Mouse (Mus musculus) v-Abl transformed pro-B cells (cell line): Measurements from ENCODE around the gene Enpp6.
"Not testable (repeated sequence)": the region's sequence is repeated elsewhere in the genome, so short reads cannot be mapped to it uniquely, and the experiment has no call there.

Source experiments
- in situ Hi-C, 2 experiments: fragments of 400-800 bp; cut with MboI; formaldehyde crosslinking; loops; one replicate each; pipeline ENCODE4 v1.15.1; 2025; ENCODE audit not compliant: unreplicated experiment in 2 of 2

Enpp6 gene

DNA sequence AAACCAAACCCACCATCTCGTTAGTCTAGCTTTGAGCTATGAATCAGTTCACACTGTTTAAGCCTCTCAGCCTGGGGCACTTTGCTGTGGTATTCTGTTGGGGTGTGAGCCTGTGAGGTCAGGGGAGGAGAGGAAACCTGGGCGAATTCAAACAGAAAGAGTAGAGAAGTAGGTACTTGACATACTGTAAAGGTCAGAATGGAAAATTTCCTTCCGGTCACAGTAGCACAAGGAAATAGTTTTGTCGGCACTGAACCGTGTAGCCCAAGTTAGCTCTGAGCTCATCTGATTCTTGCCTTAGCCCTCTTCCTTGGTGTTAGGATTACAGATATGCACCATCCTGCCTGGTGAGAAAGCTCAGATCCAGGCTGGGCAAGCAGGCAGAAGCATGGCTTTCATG lies 4.4 kb downstream of the Enpp6 start:
- in situ Hi-C loops, result no loop called here

DNA sequence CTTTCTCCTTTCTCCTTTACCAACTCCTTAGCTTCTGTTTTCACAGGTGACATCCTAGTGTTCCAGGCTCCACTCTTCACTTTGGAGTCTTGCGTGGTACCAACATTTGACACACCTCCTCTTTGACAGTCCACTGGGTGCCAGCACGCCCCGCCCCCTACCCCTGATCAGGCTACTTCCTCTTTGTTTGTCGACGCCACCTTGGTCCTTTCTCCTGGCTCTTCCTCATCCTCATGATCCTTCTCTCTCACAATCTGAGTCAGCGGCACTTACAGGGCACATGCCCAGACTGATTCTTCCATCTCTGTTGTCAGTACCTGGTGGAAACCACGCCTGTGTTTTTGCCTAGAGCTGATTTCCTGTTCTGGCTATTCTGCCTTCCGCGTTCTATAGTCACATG lies 5.9 kb downstream of the Enpp6 start:
- in situ Hi-C loops, result no loop called here

DNA sequence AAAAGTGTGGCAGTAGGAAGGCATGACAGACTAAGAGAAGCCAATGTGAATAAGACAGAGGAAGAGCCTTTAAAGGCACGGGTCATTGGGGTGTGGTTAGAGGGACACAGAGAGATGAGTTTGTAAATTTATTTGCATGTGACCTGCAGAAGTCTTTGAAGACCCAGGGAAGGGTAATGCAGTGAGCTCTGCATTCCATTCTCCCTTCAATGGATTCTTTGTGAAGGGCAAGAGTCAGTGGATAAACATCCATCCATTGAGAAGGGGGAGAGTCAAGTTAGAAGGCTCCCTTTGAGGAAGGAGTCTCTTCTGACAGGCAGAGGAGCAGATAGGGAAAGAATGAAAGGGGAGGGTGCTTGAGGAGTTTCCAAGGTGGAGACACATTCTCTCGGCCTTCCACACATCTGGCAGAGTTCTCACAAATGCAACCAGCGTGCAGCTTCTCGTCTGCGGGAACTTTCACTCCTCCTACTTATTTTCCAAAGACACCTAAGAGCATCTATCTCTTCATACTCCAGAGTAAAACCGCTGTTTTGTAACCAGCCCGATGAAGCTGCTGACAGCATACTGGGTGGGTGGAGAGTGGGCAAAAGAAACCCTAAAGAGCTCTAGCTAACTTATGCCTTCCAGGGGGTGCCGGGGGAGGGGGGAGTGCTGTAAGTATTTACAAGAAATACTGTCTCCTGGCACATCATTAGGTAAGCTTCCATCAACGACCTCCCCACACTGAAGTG lies 9.4 kb downstream of the Enpp6 start:
- in situ Hi-C loops, result no loop called here

DNA sequence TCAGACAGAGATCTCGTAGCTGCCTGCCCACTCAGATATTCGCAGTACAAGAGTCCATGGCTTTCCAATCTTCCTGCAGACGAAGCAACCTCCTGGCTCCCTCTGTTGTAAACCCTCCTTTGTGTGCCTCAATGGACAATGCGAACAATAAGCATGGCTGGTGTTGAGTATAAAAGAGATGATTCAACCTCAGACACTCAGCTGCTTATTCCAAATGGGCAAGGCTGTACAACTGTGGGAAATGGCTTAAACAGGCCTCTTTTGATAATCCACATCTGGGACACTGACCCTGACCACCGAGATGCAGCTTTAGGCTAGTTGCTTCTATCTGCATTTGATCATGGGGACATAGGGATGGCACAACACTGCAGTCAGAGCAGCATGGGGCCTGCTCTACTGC lies 19.0 kb downstream of the Enpp6 start:
- in situ Hi-C loops, result loop anchor here (25.0 kb wide), 2 partner anchors 682 to 693 kb away; partner anchors contain the start of gene Ing2 (in 2 of the 2)

DNA sequence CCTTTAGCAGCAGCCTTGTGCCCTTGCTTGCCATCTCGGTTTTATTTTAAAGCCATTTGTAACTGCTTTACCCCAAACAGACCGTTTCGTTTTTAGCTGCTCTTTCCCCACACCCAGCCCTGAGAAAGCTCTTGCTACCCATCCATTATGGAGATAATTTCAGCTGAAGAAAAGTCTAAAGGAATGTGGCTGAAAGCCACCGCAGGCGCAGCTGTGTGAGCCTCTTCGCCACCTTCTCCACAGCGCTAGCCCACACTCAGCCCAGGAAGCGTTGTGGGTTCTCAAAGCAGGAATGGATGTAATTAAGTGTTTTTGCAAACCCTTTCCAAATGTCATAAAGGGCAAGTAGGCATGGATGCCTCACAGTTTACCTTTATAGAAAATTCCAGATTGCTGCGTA lies 20.1 kb downstream of the Enpp6 start:
- in situ Hi-C loops, result loop anchor here (25.0 kb wide), 2 partner anchors 681 to 694 kb away; partner anchors contain the start of gene Ing2 (in 2 of the 2)

DNA sequence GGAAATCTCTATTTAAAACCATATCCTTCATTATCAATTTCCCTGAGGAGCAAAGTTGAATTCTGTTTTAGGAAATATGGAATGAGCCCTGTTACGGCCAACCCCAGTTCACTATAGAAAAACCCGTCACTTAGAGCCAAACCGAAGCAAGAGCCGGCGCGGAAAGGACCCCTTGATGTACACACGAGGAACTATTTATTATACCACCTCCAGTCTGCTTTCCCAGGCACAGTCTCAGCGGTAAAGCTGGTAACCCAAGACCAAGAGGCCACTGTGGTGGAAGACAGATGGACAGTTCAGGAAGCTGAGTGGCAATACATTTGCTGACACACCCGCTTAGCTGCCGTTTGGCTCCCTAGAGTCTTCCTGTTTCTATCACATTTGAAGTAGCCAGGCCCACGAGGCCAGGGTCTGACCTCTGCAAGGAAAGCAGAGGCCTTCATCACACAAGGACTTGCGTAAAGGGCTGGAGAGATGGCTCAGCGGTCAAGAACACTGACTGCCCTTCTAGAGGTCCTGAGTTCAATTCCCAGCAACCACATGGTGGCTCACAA lies 21.6 kb downstream of the Enpp6 start:
- in situ Hi-C loops, result loop anchor here (25.0 kb wide), 2 partner anchors 679 to 696 kb away; partner anchors contain the start of gene Ing2 (in 2 of the 2)

DNA sequence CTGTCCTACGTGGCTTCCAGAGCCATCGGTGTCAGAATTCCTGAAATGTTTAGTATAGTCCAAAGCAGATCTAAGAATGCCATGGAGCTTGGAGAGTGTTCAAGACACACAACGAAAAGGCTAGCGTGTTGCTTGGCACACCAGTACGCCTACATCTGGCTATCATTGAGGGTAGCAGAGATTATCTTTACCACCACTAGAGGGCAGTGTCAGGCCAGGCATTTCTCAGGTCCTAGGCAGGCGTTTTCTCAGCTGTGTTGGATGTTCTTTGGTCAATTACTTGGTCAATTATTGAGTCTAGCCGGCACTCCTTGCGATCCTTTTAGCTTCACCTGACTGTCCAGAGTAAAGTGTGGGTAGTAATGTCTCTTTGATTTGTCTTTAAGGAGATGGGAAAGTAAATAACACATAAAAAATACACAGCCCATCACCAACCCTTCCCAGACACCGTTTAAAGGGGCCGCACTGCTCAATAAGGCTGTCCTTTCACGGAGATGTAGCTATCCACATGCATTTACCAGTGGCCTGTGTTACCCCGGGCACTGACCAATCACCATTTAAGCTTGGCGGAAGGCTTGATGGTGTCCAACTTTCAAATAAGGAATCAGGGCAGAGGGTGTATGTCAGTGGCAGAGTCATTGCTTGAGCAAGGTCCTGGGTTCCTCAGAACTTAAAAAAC lies 29.7 kb downstream of the Enpp6 start:
- in situ Hi-C loops, result loop anchor here (5.0 to 25.0 kb wide), 5 partner anchors 188 to 704 kb away; partner anchors contain the start of gene Ing2 (in 2 of the 2)

DNA sequence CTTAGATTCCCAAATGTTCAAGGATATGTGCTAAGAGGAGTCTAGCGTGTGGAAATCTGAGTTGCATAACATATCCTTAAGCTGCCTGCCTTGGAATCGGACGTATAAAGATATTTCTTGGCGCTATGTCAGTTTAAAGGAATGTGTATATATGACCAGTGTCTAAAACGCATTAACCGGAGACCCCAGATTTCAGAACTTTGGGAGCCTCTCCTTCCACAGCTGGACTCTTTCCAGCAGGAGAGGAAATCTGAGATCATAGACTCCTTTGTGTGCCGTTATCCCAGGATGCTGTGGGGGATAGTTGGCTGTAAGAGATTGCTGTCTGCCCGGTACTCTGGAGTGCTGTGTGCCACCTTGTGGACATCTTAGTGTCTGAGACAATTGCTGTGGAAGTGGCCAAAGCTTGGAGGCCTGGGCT lies 34.5 kb downstream of the Enpp6 start:
- in situ Hi-C loops, result loop anchor here (25.0 kb wide), 2 partner anchors 666 to 709 kb away; partner anchors contain the start of gene Ing2 (in 2 of the 2)

DNA sequence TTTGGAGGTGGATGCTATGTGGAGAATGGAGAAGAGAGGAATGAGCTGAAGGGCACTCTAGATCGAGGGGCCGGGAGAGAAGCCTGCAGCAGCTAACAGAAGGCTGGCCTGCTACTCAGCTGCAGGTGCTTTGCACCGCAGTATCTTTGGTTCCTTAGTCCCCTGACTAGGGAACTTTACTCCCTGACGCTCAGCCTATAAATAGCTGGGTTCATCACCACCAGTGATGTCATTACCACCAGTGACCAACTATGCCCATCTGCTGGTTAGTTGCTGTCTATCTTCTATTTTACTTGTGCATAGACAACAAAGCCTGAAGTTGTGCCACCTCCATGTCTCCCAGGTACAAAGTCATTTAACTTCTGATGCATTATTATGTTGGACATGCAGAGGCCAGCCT lies 37.9 kb downstream of the Enpp6 start:
- in situ Hi-C loops, result loop anchor here (25.0 kb wide), 2 partner anchors 663 to 712 kb away; partner anchors contain the start of gene Ing2 (in 2 of the 2)

DNA sequence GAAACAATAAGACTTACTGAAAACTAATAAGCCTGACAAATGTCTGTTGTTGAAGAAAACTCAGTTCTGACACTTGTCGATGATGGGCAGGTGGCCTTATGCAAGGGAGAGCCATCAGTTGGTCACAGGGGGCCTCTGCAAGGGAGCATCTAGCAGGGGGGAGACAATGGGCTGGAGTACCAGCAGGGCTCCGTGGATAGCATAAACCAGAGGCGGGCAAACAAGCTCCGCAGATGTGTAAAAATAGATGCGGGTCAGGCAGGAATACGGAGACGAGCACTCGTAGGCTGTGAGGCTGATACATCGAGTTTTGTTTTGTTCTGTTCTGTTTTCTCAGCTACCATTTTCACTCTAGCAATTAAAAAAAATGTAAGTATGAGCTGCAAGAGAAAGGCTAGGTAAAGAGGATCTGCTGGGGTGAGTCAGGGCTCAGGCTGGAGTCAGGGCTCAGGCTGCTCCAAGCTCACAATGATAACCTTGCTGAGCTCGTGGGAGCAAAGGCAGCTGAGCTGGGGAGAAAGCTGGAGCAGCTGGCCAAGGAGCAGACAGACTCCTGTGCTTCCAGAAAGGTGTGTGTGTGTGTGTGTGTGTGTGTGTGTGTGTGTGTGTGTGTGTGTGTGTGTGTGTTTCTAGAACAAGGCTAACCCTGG lies 40.3 kb downstream of the Enpp6 start:
- in situ Hi-C loops, result no loop called here

DNA sequence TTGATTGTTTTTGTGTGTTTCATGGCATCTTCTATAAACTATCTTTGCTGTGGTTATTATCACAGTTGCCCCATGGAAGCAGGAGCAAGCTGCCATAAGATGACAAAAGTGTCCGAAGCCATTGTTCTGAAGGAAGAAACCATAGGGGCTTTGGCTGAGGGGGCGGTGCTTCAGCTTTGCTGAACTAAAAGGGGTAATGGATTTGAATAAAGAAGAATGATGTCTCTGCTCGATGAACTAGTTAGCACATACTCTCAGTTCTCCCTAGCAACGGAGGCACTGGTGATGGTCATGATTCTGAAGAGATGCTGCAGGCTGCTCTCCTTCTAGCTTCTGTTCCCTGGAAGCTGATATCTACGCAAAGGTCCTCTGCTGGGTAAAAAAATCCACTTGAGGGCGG lies 41.8 kb downstream of the Enpp6 start:
- in situ Hi-C loops, result no loop called here

DNA sequence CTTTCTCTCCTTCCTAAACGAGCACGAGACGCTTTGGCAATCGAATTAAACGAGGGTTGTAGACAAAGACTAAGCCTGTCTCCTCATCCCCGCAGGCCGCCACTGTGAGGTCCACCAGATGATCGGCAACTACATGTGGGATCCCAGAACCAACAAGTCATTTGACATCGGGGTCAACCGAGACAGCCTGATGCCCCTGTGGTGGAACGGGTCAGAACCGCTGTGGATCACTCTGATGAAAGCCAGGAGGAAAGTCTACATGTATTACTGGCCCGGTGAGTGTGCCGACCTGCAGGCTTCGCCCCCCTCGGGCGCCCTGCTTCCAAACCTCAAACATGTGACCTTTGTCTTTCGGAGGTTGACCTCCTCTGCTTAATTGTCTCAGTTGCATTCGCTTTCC lies 43.6 kb downstream of the Enpp6 start:
- in situ Hi-C loops, result no loop called here

DNA sequence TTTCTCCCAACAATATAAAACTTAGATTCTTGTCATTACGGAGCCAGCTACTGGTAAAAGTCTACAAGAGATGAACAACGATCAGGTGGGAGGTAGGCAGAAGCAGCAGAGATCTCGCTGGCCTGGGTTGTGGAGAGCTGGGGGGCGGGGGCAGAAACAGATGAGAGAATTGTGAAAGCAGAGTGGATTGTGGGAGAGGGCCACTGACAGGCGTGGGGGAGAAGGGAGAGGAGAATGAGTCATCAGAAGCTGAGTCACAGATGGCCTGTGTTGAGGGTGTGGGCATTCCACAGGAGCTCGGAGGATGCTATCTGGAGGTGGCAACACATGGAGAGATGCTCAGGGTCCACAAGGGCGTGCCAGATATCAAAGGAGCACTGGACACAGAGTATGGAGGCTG lies 45.4 kb downstream of the Enpp6 start:
- in situ Hi-C loops, result no loop called here

DNA sequence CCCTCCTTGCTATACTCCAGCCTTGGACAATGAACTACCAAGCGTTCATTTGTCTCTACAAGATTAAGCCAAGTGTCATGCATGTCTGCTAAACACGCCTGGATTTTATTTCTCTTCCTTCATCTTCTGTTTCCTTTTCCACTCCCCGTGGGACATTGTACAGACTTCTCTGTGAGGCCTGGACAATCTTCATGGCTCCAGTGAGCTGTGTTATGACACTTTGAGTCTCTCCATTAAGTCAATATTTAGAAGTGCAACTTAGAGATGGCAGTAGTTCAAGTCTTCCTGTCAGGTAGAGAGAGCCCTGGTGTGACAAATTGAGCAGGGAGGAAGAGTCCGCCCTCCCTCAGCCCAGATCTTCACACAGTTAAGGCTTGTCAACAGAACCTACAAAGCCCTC lies 47.3 kb downstream of the Enpp6 start:
- in situ Hi-C loops, result no loop called here

DNA sequence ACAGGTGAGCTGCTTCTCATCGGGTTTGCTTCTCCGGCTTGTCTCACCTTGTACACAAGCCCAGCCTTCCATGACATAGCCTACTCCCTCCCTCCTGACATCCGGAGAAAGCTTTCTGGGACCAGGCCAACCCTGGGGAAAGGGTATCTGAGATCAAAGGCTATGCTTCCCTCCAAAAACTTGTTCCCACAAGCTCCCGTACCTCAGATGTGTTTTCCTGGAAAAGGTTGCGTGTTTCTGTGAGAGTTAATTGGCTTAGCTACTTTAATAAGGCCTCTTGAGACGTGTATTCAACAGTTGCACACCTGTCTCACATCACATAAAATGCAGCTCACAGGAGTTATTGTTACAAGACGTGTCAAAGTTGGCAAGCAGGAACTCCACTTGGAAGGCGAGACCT lies 49.8 kb downstream of the Enpp6 start:
- in situ Hi-C loops, result no loop called here

DNA sequence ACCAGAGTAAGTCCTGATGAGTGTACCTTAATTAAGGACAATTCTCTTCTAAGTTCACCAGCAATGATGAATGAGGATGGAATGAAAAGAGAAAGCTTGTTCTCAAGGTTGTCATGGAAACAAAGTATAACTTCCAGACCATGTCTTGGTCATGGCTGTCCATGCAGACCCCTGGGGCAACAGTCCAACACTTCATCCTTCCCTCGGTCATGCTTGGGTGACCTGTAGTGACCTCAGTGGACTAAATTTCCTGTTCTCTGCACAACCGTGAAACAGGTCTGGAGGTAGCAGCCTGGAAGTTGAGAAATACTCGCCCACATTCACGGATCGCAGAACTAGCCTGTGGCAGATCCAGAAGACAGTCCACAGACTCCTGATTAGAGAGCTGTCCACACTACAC lies 50.7 kb downstream of the Enpp6 start:
- in situ Hi-C loops, result no loop called here

DNA sequence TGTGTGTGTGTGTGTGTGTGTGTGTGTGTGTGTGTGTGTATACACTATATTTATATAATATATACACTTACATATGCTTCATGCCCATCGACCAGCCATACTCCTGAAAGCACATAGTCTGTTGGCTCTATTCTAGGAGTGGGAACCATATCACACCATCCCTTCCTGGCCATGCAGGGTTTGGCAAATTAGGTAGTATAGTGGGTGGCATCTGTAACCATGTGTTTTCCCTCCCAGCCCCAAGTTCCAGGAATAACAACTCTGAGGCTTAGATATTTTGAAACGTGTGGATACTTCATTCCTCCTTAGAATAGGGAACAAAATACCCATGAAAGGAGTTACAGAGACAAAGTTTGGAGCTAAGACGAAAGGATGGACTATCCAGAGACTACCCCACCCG lies 53.5 kb downstream of the Enpp6 start:
- in situ Hi-C loops, result not testable (repeated sequence)

DNA sequence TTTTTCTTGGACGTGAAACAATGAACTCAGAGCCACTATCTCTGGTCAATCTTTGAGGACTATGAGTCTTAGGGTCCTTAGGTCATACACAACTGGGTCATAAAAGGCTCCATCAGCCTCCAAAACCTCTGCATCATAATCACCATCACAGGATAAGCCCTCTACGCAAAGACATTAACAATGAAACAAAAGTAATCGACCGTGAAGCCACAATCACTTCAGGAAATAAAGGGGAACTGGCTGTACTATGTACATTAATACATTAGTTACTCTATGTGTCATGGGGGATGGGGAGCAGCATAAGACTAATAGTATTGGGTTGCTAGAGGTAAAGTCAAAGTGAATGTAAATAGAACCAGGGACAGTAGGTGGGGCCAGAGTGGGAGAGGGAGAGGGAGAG lies 59.7 kb downstream of the Enpp6 start:
- in situ Hi-C loops, result no loop called here

DNA sequence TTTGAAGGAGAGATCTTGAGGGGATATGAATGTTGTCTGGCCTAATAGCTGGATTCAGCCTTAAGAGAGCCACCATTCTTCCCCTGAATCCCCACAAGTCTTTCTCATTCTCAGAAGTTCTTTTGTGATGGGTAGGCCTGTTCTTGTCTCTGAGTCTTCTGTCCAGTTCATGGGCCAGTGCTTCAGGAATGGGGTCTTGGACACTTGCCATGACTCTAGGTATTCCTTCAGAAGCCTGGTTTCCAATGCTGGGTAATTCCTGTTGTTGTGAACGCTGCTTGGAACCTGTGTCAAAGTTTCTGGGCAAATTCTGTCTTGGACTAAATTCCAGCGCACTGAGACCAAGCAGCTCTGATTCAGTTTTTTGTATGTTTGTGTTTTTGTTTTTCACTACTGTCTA lies 60.5 kb downstream of the Enpp6 start:
- in situ Hi-C loops, result no loop called here

DNA sequence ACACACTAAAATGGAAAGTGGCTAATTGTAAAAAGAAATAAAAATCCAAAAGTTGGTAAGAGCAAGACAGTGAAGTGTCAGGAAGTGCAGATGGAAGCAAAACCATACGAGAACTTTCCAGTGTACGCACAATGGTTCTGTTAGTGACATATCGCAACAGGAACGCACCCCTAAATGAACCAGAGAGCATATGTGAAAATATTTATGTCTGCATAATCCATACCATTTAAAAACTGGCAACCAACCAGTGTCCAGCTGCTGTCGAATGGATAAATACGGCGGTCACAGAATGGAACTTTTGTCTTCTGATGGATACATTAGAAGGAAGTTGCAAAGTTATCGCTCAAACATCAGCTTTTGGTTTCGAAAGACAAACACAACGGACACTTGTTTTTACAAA lies 61.9 kb downstream of the Enpp6 start:
- in situ Hi-C loops, result no loop called here

DNA sequence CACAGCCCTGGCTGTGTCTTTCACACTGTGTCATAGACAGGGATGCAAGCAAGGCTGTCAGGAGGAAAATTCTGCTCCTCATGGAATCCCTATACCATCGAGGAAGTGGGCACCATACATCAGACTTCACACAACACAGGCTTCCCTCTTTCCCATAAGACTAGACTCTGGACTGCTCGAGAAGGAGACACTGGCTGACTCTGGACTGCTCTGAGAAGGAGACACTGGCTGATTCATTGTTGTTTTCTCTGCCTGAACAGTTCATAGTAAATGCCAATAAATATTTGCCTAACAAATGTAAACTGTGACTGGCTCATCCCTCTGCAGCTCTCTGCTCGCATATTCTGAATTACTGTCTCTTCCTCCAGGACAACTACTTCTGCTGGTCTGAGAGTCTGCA lies 66.0 kb downstream of the Enpp6 start:
- in situ Hi-C loops, result no loop called here
